Mouse (Mus musculus) stomach, postnatal 0 days (tissue): ENCODE results near the gene Adam29.

Experiments
- CTCF ChIP-seq: IDR thresholded peaks from 2 replicates; pipeline ENCODE4 v1.5.1; 2016; ENCODE audit warnings: antibody characterized with exemption, low read depth, mild to moderate bottlenecking, moderate library complexity
- EP300 ChIP-seq: optimal IDR thresholded peaks from 2 replicates; pipeline ENCODE3; 2016; ENCODE audit warnings: antibody characterized with exemption

DNA sequence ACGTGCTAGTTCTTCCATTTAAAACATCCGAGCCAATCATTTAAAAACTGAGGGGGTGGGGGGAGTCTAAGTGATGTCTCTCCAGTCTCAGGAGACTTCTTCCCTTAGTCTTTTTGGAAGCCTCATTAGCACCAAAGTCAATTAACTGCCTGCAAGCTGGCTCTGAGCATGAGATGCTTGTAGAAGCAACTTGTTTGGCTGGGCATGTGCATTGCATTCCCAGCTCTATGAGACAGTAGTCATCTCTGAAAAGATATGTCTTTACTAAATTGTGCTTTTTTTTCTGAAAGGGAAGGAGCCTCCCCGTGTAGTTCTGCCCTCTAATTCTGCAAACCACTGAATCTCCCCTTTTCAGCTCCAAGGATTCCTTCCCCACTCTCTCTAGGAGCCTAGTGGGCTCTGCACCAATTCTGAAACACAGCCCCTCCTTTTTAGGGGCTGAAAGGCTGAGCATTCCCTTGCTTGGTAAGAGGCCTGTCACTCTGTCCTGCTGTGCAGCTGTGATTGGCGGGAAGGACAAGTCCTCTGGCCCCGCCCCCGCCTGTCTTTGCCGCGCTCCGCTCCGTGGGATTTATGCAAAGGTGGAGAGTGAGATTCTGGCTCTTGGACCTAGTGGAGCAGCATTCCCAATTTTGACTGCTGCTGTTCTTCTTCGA is 33.2 kb upstream of the Adam29 start, which contains the start of gene Glra3:
- TF ChIP-seq CTCF: no peak
- no peak for TF ChIP-seq EP300
